Mouse (Mus musculus) monocyte, adult 59 days (primary cell): ENCODE data around the gene Trmt10b. TPM values are rescaled to one million over a fixed set of nuclear protein-coding genes. Genes with fewer than 3 reads are reported as not detected.

Experiments
- total RNA-seq, 2 experiments: library from RNA; stranded (reverse); gene quantifications; one replicate each; pipeline ENCODE4 v1.2.4; 2023

The Trmt10b gene
- 1 to 10 TPM; 5.8 to 7.7 TPM for total RNA-seq

GRCm38 (mm10) chr4:45296662-45297564, at the start of gene Trmt10b:
TSS of gene Trmt10b (plus strand) at chr4:45297127.

GRCm38 (mm10) chr4:45341669-45342249, 44.8 kb downstream of the Trmt10b start, which contains the start of gene Dcaf10:
TSS of gene Dcaf10 (plus strand) at chr4:45342101.

GRCm38 (mm10) chr4:45342286-45343155, 45.6 kb downstream of the Trmt10b start, which contains the start of gene Exosc3:
TSS of gene Exosc3 (minus strand) at chr4:45342732.

Other genes with a start within 250 kb of the Trmt10b start
- gene Fbxo10, start 212.5 kb upstream of the Trmt10b start, total RNA-seq, result 1 to 10 TPM; 3.3 to 3.8 TPM
- gene Tomm5, start 189.0 kb upstream of the Trmt10b start, total RNA-seq, result 10 to 100 TPM; 41.1 to 47.2 TPM
- gene Frmpd1, start 112.3 kb upstream of the Trmt10b start, total RNA-seq, result not detected
- gene Dcaf10, start 45.0 kb downstream of the Trmt10b start, total RNA-seq, result 10 to 100 TPM; 18.3 to 19.1 TPM
- 10 to 100 TPM; 23.6 to 31.5 TPM for gene Exosc3, start 45.6 kb downstream of the Trmt10b start, total RNA-seq
- 10 to 100 TPM; 71.8 to 73.4 TPM for gene Slc25a51, start 111.6 kb downstream of the Trmt10b start, total RNA-seq
- gene Shb, start 235.3 kb downstream of the Trmt10b start, total RNA-seq, result 10 to 100 TPM; 13.3 to 13.9 TPM